8 mouse cellular contexts compared by ENCODE assay signal in the genomic region with DNA sequence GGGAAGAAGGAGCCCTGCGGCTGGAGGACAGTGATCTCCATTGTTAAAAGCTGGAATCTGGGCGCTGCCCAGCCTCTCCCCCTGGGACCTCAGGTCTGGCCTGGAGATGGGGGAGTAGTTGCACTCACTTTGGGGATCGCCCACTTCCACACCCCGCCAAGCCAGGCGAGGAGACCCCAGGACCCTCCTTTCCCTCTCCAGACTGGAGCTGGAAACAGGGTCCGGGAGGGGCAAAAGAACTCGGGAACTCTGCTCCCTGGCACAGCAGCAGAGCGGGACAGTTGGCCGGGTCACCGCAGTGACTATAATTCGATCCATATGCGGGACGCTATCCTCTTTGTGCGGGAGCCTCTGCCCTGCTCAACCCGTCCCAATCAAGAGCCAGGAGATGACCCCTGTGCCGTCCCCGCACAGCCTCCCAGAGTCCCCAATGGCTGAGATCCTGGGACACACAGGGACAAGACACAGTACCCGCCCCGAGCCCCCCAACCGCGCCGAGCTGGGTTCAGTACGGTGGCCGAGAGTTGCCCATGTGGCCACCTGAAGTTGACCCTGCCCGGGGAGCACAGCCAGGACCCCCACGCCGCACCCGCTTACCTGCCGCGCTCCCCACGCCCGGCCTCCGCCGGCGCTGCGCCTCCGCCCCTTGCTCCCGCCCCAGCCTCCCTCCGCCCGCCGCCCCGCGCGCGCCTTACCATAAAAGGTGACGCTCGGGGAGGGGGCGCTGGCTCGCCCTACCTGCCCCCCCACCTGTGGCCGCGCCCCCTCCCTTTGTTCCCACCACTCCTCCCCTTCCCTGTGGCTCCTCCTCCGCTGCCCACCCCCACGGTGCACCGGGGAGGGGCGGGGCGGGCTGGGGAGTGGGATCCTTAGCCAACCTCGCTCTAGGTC. TPM values are rescaled to one million over a fixed set of nuclear protein-coding genes. Genes with fewer than 3 reads are reported as not detected.
DNase-seq lines count a peak whose midpoint lies in the region; ATAC-seq and TF ChIP-seq lines count a peak whose summit lies in the region.

No protein-coding gene starts in this region.

- TF ChIP-seq POLR2A in brain, embryonic 14.5 days (IDR thresholded peaks at IDR 0.05; ENCODE audit: borderline replicate concordance, extremely low read depth, insufficient read depth, insufficient read length, poor library complexity, severe bottlenecking) = no peak
- no peak for TF ChIP-seq POLR2A in liver, adult 2 months (IDR thresholded peaks at IDR 0.05; ENCODE audit: extremely low read depth, insufficient read depth, low read length)

- H3K36me3 ChIP-seq in kidney, embryonic 16.5 days (ENCODE audit: insufficient read depth, low read length) = peaks cover 8% of the 10 kb centered on the region
- peaks cover 13% of the 10 kb centered on the region for H3K36me3 ChIP-seq in heart, postnatal 0 days (replicated peaks; ENCODE audit: control insufficient read depth, insufficient read depth, low read length)
- no peaks in the 10 kb centered on the region for H3K36me3 ChIP-seq in liver, adult 2 months (ENCODE audit: control insufficient read depth, insufficient read depth, low read length)

- no peak for DNase-seq in kidney, adult 8-10 months
- peak; percentile 42 for DNase-seq in brain, embryonic 14.5 days (ENCODE audit: low read depth)
- DNase-seq in heart, postnatal 0 days (ENCODE audit: low spot score) = peak; percentile 26
- DNase-seq in liver, adult 2 months (ENCODE audit: extremely low read depth, low read depth, low spot score) = no peak
- DNase-seq in retina, embryonic 14.5 days (ENCODE audit: low spot score) = peak; percentile 48
- no peak for DNase-seq in right cerebral cortex, postnatal 36 days (ENCODE audit: low spot score in 2 of 2)
- DNase-seq in spleen, postnatal 36 days (ENCODE audit: low spot score in 2 of 2) = no peak

- peak overlapping the region; percentile 93 for H3K27ac ChIP-seq in kidney, embryonic 16.5 days (ENCODE audit: low read length)
- peak overlapping the region; percentile 86 for H3K27ac ChIP-seq in heart, postnatal 0 days (ENCODE audit: low read depth)
- no peak overlapping the region for H3K27ac ChIP-seq in liver, adult 2 months (replicated peaks; ENCODE audit: insufficient read depth, low read depth, low read length)

- no peak for ATAC-seq in kidney, embryonic 16.5 days (ENCODE audit: low FRiP score, low TSS enrichment)
- ATAC-seq in heart, postnatal 0 days (ENCODE audit: insufficient read depth, low read depth) = peak; percentile 5; the same call in 1 of the 2 replicates

- H3K4me2 ChIP-seq in kidney, embryonic 16.5 days (replicated peaks; ENCODE audit: low read depth, low read length) = peak overlapping the region; percentile 82
- peak overlapping the region; percentile 83 for H3K4me2 ChIP-seq in heart, postnatal 0 days (ENCODE audit: low read depth, low read length)

- TF ChIP-seq EP300 in heart, postnatal 0 days (IDR thresholded peaks at IDR 0.05; ENCODE audit: low read depth) = no peak

- peaks cover 33% of the 10 kb centered on the region for H3K4me1 ChIP-seq in kidney, embryonic 16.5 days (ENCODE audit: insufficient read depth, low read length)
- H3K4me1 ChIP-seq in heart, postnatal 0 days (ENCODE audit: control insufficient read depth, insufficient read depth) = peaks cover 48% of the 10 kb centered on the region
- H3K4me1 ChIP-seq in liver, adult 2 months (ENCODE audit: control insufficient read depth, insufficient read depth, low read length) = peaks cover 3% of the 10 kb centered on the region; the same call in 1 of the 2 replicates

- under 1% methylated on average over 28 of the region's 57 CpGs for WGBS in kidney, embryonic 16.5 days
- WGBS in heart, postnatal 0 days = 1% methylated on average over 47 of the region's 57 CpGs
- 8% methylated on average over 47 of the region's 57 CpGs for whole genome bisulfite sequencing in liver, adult 2 months

- peak overlapping the region; percentile 77 for H3K9ac ChIP-seq in kidney, embryonic 16.5 days (replicated peaks; ENCODE audit: low read length)
- peak overlapping the region; percentile 63 for H3K9ac ChIP-seq in heart, postnatal 0 days (replicated peaks; ENCODE audit: low read depth, low read length)
- H3K9ac ChIP-seq in liver, adult 2 months (ENCODE audit: low read depth, low read length) = peak overlapping the region; percentile 41

- H3K4me3 ChIP-seq in kidney, embryonic 16.5 days (ENCODE audit: low read length) = peak overlapping the region; percentile 66
- H3K4me3 ChIP-seq in heart, postnatal 0 days (ENCODE audit: low read depth, low read length) = peak overlapping the region; percentile 61
- peak overlapping the region; percentile 46; the same call in 1 of the 2 replicates for H3K4me3 ChIP-seq in liver, adult 2 months (ENCODE audit: insufficient read depth, low read depth, low read length)

- TF ChIP-seq CTCF in brain, embryonic 14.5 days (IDR thresholded peaks at IDR 0.05; ENCODE audit: borderline replicate concordance, extremely low read depth, insufficient read depth, insufficient read length) = no peak
- TF ChIP-seq CTCF in heart, postnatal 0 days (IDR thresholded peaks at IDR 0.05; ENCODE audit: low read depth) = no peak
- TF ChIP-seq CTCF in liver, adult 2 months (IDR thresholded peaks at IDR 0.05; ENCODE audit: low read depth, low read length) = no peak

- H3K79me2 ChIP-seq in liver, adult 2 months (ENCODE audit: control insufficient read depth, insufficient read depth, low read length) = no peaks in the 10 kb centered on the region

- no peaks in the 10 kb centered on the region for H3K27me3 ChIP-seq in kidney, embryonic 16.5 days (ENCODE audit: insufficient read depth, low read length)
- H3K27me3 ChIP-seq in heart, postnatal 0 days (ENCODE audit: control insufficient read depth, insufficient read depth, low read length) = no peaks in the 10 kb centered on the region
- H3K27me3 ChIP-seq in liver, adult 2 months (ENCODE audit: control insufficient read depth, insufficient read depth, low read length) = peaks cover 7% of the 10 kb centered on the region; the same call in 1 of the 2 replicates

- no peaks in the 10 kb centered on the region for H3K9me3 ChIP-seq in kidney, embryonic 16.5 days (ENCODE audit: low read length)
- H3K9me3 ChIP-seq in heart, postnatal 0 days (replicated peaks; ENCODE audit: control insufficient read depth, low read length) = no peaks in the 10 kb centered on the region

RNA-seq across cellular contexts. Expression of a gene that starts 6.4 kb away (rescaled TPM):
- 76.4 and 85.2 TPM in 2 replicates for polyA plus RNA-seq in kidney, embryonic 16.5 days (2015; fragmentation: Nextera tagmentation; extraction: Ambion mirVana)
- 34.7 and 50.7 TPM in 2 replicates for polyA plus RNA-seq in brain, embryonic 14.5 days (2012; rRNA removed)
- total RNA-seq in heart, postnatal 0 days (2014; rRNA removed; ENCODE audit: low replicate concordance) = 48.3 and 61.5 TPM in 2 replicates
- 47.1 and 57.5 TPM in 2 replicates for polyA plus RNA-seq in heart, postnatal 0 days (2015; fragmentation: Nextera tagmentation; extraction: Ambion mirVana)
- total RNA-seq in liver, adult 2 months (2014; rRNA removed) = 0.37 and 0.74 TPM in 2 replicates
- polyA plus RNA-seq in liver, adult 2 months (2012; rRNA removed) = 0.86 and 1.2 TPM in 2 replicates

RNA-seq across cellular contexts. Expression of a gene that starts 18.9 kb away (rescaled TPM):
- 4.3 and 5.4 TPM in 2 replicates for polyA plus RNA-seq in kidney, embryonic 16.5 days (2015; fragmentation: Nextera tagmentation; extraction: Ambion mirVana)
- polyA plus RNA-seq in brain, embryonic 14.5 days (2012; rRNA removed) = 0.14 and 0.44 TPM in 2 replicates
- 0.89 and 6.1 TPM in 2 replicates for total RNA-seq in heart, postnatal 0 days (2014; rRNA removed; ENCODE audit: low replicate concordance)
- polyA plus RNA-seq in heart, postnatal 0 days (2015; fragmentation: Nextera tagmentation; extraction: Ambion mirVana) = 6.8 and 7.3 TPM in 2 replicates
- total RNA-seq in liver, adult 2 months (2014; rRNA removed) = 9.3 and 12.6 TPM in 2 replicates
- polyA plus RNA-seq in liver, adult 2 months (2012; rRNA removed) = 34.7 and 39.5 TPM in 2 replicates

RNA-seq across cellular contexts. Expression of a gene that starts 24.1 kb away (rescaled TPM):
- polyA plus RNA-seq in kidney, embryonic 16.5 days (2015; fragmentation: Nextera tagmentation; extraction: Ambion mirVana) = 0.54 and 0.69 TPM in 2 replicates
- 0.40 and 0.42 TPM in 2 replicates for polyA plus RNA-seq in brain, embryonic 14.5 days (2012; rRNA removed)
- 12.8 and 56.2 TPM in 2 replicates for total RNA-seq in heart, postnatal 0 days (2014; rRNA removed; ENCODE audit: low replicate concordance)
- polyA plus RNA-seq in heart, postnatal 0 days (2015; fragmentation: Nextera tagmentation; extraction: Ambion mirVana) = 17.9 and 20.6 TPM in 2 replicates
- total RNA-seq in liver, adult 2 months (2014; rRNA removed) = 10.2 and 10.6 TPM in 2 replicates
- polyA plus RNA-seq in liver, adult 2 months (2012; rRNA removed) = 5.1 and 10.3 TPM in 2 replicates

Comparison
In these comparisons a context has a peak if more than half of its experiments do, and no peak if none do; other contexts are left out.
1. DNase-seq: peak in brain, embryonic 14.5 days (single experiment), heart, postnatal 0 days (single experiment) and retina, embryonic 14.5 days (single experiment); none in kidney, adult 8-10 months (0 of 2), liver, adult 2 months (single experiment), right cerebral cortex, postnatal 36 days (0 of 2) and spleen, postnatal 36 days (0 of 2).
2. RNA of a gene that starts 6.4 kb away (polyA plus RNA-seq): 76.4 to 85.2 TPM in kidney, embryonic 16.5 days, 47.1 to 57.5 TPM in heart, postnatal 0 days and 34.7 to 50.7 TPM in brain, embryonic 14.5 days; 0.86 to 1.2 TPM in liver, adult 2 months; every median in the first group is over 10 times any median in the second.
3. Peak in every context shown above with its lines, with median percentiles within 50 percentile points of each other: H3K4me3 ChIP-seq and H3K9ac ChIP-seq.